Mouse (Mus musculus) MEL (cell line): ENCODE results near the gene Olfr1535.

Experiments
- CTCF ChIP-seq, 3 experiments: IDR thresholded peaks in 2 of 3; conservative IDR thresholded peaks in 1 of 3; 2 replicates each; pipeline ENCODE4 v1.5.1; 2011 to 2012; ENCODE audit warnings: low read length in 3 of 3, low read depth in 2 of 3, mild to moderate bottlenecking in 2 of 3, improper control_type of control experiment in 1 of 3, inconsistent platforms in 1 of 3, mixed read lengths in 1 of 3, moderate library complexity in 1 of 3; ENCODE audit not compliant: control insufficient read depth in 1 of 3, insufficient read depth in 1 of 3, poor library complexity in 1 of 3, severe bottlenecking in 1 of 3
- POLR2A ChIP-seq, 2 experiments: IDR thresholded peaks; 2 replicates each; pipeline ENCODE4 v1.6.1; 2011 to 2012; ENCODE audit warnings: low read length in 2 of 2, mild to moderate bottlenecking in 2 of 2, control low read depth in 1 of 2, improper control_type of control experiment in 1 of 2, low read depth in 1 of 2, moderate library complexity in 1 of 2; ENCODE audit not compliant: control insufficient read depth in 1 of 2, insufficient read depth in 1 of 2, poor library complexity in 1 of 2

- TF ChIP-seq POLR2A (IDR thresholded peaks at IDR 0.05; ENCODE audit: control insufficient read depth in 1 of 2, insufficient read depth in 1 of 2, low read depth in 1 of 2, low read length in 2 of 2, poor library complexity in 1 of 2): peak; percentile 75 to 85
- TF ChIP-seq CTCF (IDR thresholded peaks at IDR 0.05 in 2 of 3, conservative IDR thresholded peaks at IDR 0.05 in 1 of 3; ENCODE audit: control insufficient read depth in 1 of 3, insufficient read depth in 1 of 3, low read depth in 2 of 3, low read length in 3 of 3, poor library complexity in 1 of 3, severe bottlenecking in 1 of 3): 0 out of 6 replicates have a peak, but pooled peaks of 1 of the 3 experiments have one; percentile 5
These were observed 28.9 kb downstream of the Olfr1535 start, which contains the start of gene Zkscan8 for GRCm38 (mm10) chr13:21530781-21531201.
